Mouse (Mus musculus) adrenal gland, adult 10 weeks (tissue): ENCODE results near the gene Kctd17. TPM values are rescaled to one million over a fixed set of nuclear protein-coding genes. Genes with fewer than 3 reads are reported as not detected.

ENCODE experiments used
- polyA plus RNA-seq: library from polyadenylated mRNA; stranded (reverse); fragments of 350-450 nt; fragmentation: Illumina TruSeq; extraction: RNeasy Lipid Tissue Mini Kit (QIAGEN cat#74804); gene quantifications from one replicate; pipeline ENCODE4 v1.2.3, GENCODE M21; 2014; ENCODE audit warnings: low read depth, low replicate concordance

Gene Kctd17
- 3.4 TPM for polyA plus RNA-seq

DNA sequence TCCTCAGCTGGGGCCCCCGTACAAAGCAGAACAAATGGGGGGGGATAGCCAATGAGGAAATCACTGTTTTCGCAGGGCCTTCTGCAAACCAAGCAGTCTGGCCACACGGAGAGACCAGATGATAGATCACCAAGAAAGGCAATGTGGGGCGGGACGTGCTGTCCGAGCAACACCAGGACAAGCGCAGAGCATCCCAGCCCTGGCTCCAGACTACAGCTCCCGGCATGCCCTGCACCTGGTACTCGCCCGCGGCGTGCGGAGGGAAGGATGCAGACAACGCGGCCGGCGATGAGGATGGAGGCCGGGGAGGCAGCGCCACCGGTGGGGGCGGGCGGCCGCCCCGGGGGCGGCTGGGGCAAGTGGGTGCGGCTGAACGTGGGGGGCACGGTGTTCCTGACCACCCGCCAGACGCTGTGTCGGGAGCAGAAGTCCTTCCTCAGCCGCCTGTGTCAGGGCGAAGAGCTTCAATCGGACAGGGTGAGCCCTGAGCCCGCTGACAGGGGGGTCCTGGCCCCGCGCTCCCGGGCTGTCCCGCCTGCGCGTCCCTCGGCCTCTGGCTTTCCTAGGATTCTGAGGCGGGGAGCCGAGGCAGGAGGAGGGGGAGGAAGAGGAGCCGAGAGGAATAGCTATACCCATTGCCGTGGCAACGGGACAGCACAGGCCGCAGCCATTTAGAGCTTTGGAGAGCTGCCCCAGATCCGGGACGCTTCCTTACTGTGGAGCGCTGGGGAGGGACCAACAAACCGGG is at the start of gene Kctd17:
TSS of gene Kctd17 (plus strand) at position 174 of the 748 bp plus-strand sequence.

GRCm38 (mm10) chr15:78395478-78395962 is 32.8 kb upstream of the Kctd17 start, which contains the start of gene Tex33:
Gene Tex33, minus strand, starts transcription at chr15:78395912.

GRCm38 (mm10) chr15:78405517-78406211 is 22.7 kb upstream of the Kctd17 start, which contains the start of gene Tst:
Gene Tst, minus strand, starts transcription at chr15:78405907.

DNA sequence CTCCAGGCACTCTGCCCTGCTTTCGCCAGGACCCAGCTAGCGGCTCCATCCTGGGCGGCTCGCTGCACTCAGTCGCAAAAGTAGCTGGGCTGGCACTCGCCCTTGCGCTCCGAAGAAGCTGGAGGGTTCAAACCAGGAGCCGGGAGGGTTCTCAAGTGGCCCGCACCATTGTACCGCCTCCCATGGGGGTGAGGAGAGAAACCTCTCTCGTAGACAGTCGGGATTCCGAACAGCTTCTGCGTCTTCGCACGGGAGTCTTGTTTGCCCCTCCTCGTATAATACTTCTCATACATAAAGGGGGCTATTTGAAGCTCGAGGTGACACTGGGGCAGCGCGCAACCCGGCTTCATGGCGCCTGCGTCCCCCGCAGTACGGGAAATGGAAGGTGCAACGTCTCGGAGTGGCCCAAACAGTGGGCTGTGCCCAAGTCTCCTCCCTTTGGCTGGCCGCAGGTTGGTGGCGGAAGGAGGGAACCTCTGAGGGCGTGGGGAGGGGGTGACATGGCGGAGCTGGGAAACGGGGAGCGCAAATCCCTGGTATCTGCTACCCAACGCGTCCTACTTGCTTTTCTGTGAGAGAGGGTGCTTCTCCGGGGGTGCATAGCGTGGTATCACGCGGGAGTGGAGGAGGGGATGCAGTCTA is 21.9 kb upstream of the Kctd17 start, which contains the start of gene Mpst:
TSS of gene Mpst (plus strand) at position 124 of the 642 bp plus-strand sequence.

DNA sequence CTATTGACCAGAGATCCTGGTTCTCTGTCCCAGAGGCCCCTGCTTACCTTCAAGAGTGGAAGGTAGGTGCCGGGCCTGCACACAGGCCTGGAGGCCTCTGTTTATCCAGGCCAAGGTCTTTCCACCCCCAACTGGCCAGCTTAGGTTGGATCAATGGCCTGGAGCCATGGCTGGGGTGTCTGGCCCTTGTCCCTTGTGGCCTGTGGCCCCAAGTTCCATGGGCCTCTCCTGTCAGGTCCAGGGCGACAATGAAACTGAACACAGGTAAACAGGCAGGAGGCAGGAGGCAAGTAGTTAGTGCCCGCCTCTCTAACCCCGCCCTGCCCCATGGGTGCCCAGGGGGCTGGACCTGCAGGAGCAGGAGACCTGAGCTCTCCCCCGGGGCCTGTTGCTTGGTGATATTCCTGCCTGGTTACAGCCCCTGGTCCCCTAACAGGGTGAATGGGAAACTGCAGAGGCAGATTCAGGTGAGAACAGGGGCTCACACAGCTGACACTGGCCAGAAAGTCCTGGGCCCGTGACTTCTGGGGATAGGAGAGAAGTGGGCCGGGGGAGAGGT is 40.1 kb downstream of the Kctd17 start, which contains the start of gene Tmprss6:
TSS of gene Tmprss6 (minus strand) at position 256 of the 559 bp plus-strand sequence.

Other genes starting within 250 kb of the Kctd17 start
- 19.1 TPM for gene Pvalb, start 222.2 kb upstream of the Kctd17 start, polyA plus RNA-seq
- not detected for gene Ncf4, start 183.8 kb upstream of the Kctd17 start, polyA plus RNA-seq
- gene Csf2rb2, start 122.8 kb upstream of the Kctd17 start, polyA plus RNA-seq, result 0.12 TPM
- 1.1 TPM for gene Csf2rb, start 102.8 kb upstream of the Kctd17 start, polyA plus RNA-seq
- not detected for gene Tex33, start 32.7 kb upstream of the Kctd17 start, polyA plus RNA-seq
- 4.0 TPM for gene Tst, start 22.7 kb upstream of the Kctd17 start, polyA plus RNA-seq
- 1.8 TPM for gene Mpst, start 22.1 kb upstream of the Kctd17 start, polyA plus RNA-seq
- not detected for gene Tmprss6, start 40.1 kb downstream of the Kctd17 start, polyA plus RNA-seq
- 0.29 TPM for gene Il2rb, start 66.7 kb downstream of the Kctd17 start, polyA plus RNA-seq
- gene C1qtnf6, start 102.9 kb downstream of the Kctd17 start, polyA plus RNA-seq, result 14.9 TPM
- 0.23 TPM for gene Sstr3, start 116.1 kb downstream of the Kctd17 start, polyA plus RNA-seq
- 0.47 TPM for gene Rac2, start 144.2 kb downstream of the Kctd17 start, polyA plus RNA-seq
- 0.76 TPM for gene Cyth4, start 168.5 kb downstream of the Kctd17 start, polyA plus RNA-seq